Mouse (Mus musculus): Measurements from ENCODE around the gene Naa15. TPM values are rescaled to one million over a fixed set of nuclear protein-coding genes. Genes with fewer than 3 reads are reported as not detected.
"Not testable (repeated sequence)": the region's sequence is repeated elsewhere in the genome, so short reads cannot be mapped to it uniquely, and the experiment has no call there.

The Naa15 gene
- total RNA-seq (2021), result 10 to 100 TPM; 40.2 to 51.9 TPM
- long read RNA-seq, experiment 1, full-length matches to known transcripts, result 4 of 60 reads
- long read RNA-seq, experiment 1, partial matches to known transcripts, result 19 of 60 reads
- long read RNA-seq, experiment 1, other reads (novel, unspliced or antisense), result 37 of 60 reads
- long read RNA-seq, experiment 2, full-length matches to known transcripts, result 12 of 28 reads
- long read RNA-seq, experiment 2, partial matches to known transcripts, result 1 of 28 reads
- long read RNA-seq, experiment 2, other reads (novel, unspliced or antisense), result 15 of 28 reads

DNA sequence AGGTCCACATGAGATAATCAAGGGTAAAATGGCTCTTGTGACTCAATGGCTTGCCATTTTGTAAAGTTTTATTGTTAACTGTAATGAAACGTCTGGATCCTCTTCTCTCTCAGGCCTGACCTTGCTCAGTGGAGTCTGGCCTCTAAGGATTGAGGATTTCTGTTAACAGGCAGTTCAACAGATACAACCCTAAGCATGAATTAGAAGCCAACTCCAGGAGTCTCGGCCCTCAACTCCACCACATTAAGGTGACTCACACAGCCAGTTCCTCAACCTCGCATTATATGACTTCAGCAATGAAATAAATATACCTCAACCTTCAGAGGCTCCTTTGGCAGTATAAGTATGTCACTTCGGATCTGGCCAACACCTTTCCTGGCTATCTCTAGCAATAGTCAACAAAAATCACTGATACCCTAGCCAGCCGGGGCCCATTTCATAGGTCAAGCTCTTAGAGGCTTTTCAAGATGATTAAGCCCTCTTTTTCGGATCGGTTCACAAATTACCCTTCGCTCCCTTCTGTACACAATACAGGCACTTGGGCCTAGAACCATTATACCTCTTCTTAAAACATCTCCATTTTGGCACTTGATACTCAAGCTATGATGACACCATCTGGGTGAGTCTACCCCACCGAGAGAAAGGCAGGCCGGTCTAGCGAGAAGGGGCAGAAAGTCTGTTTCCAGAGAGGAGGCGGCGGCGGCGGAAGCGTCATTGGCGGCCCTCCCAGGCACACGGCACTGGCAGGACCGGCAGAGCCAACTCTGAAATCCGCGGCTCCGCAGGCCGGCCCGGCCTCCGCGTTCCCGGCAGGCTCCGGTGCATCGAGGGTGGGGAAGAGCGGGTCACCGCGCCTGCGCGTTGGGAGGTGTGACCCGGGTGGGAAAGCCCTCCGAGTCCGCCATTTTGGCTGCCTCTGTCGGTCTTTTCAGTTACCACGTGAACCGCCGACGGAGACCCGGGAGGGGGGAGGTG lies at the start of gene Naa15:
Naa15 (plus strand) TSS at position 51 of the 975 bp plus-strand sequence.
- peak; percentile 97 for DNase-seq

DNA sequence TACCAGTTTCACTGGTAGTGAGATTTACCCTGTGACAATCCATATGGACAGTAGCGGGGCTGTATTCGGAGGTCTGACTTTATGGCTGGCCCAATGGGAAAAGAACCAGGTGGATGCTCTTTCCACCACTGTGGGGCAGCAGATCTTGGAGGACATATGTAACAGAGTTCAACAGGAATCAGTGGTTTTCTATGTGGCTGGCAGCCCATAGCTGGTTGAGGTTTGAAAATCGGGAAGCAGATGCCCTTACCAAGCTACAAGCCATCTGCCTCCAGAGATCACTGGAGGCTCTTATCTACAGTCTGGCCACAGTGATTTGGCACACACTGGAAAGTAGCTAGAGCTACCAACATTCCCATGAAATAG lies 49.4 kb upstream of the Naa15 start:
- no peak for DNase-seq

DNA sequence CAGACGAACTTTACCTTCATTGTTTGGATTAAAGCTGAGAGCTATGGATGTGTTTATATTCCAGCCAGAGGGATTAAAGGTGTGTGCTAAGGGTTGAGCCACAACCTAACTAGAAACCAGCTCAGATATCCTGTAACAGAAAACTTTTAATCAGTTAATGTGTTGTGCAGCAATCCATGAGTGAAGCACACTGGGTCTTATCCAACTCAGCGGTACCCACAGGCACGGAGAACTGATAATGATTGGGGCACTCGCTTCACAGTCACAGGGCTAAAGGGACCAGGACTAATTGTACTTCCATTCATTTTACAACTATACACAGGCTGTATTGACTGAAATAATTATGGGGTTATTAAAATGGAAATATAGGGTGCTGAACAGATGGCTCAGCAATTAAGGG lies 48.0 kb upstream of the Naa15 start:
- no peak for DNase-seq

DNA sequence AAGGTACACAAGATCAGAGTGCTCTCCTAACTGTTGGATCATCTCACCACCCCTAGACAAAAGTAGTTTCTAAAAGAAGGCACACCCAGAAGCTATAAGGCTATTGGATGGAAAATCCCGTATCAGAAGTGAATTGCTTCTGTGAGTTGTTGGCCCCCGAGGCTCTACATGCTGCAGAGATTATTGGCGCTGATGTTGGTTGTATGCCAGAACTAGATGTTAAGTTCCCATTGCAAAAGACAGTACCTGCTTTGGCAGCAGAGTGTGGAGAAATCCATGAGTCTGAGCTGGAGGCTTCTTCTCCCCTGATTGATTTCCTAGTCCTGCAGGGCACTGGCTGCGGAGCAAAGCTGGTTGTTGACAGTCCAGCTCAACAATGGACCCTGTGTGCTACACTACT lies 46.9 kb upstream of the Naa15 start:
- DNase-seq, result no peak

DNA sequence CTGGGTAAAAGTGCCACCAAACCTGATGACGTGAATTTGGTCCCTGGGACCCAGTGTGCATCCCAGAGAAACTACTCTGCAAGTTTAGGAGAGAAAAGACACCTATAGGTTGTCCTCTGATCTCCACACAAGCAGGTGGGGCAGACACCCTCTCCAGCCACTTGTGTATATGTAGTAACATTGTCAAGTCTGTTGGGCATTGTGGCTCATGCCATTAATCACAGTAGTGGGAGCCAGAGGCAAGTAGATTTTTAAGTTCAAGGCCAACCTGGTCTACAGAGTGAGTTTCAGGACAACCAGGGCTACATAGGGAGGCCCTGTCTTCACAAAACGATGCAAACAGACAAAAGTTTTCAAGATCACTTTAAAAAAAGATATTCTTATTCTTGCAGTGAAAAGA lies 43.1 kb upstream of the Naa15 start:
- DNase-seq, result no peak

DNA sequence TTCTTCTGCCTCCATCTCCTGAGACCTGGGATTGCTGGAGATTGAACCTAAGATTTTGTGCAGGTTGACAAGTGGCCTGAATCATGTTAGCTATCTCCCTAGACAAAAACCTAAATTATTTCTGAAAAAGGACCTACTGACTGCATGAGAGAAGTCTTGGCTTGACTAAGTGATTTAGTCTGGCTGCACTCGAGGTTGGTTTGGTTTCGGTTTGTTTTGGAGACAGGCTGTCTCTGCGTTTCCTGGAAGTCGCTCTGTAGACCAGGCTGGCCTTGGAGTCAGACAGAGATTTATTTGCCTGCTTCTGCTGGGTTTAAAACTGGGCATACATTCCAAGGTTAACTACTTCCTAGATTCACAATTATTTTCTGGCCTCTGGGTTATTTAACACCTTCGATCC lies 42.1 kb upstream of the Naa15 start:
- DNase-seq, result peak; percentile 63

DNA sequence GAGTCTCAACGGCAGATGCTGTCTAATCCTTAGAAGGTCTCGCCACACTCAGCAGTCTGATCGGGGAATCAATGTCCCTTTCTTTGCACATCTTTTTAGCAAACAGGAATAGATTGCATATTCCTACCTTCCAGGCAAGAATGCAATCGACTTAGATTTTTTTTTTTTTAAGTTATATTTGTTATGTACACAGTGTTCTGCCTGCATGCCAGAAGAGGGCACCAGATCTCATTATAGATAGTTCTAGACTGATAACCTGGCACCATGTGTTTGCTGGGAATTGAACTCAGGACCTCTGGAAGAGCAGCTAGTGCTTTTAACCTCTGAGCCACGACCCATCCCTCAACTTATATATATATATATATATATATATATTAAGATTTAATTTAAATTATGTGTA lies 41.4 kb upstream of the Naa15 start:
- DNase-seq, result no peak

DNA sequence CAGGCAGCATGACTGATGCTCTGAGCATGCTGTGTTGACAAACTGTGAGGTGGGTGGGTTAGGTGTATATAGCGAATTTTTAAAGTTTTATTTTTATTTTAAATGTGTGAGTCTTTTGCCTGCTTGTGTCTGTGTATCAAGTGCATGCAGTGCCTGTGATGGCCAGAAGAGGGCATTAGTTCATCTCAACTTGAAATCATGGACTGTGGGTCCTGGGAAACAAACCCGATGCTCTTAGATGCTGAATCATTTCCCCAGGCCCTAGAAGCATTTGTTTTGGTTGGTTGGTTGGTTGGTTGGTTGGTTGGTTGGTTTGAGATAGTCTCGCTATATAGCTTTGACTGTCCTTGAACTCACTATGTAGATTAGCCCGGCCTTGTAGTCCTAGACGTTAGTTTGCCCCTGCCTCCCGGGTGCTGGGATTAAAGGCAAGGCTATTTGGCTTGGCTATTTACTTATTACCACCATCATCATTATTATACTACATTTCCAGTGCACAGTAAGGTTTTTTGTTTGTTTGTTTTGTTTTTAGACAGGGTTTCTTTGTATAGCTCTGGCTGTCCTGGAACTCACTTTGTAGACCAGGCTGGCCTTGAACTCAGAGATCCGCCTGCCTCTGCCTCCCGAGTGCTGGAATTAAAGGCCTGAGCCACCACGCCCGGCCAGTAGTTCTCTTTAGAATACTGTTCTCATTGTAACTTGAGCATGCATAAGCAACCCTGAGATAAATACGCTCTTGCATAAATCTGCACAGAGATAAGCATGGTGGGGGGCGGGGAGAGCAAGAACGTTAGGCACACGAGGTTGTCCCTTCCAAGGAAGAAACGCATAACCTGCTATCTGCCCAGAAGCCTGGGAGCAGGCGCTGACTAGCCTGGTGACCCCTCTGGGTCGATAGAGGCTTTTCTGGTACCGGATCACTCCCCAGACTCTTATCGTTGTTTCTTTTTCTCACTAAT lies 39.4 kb upstream of the Naa15 start:
- peak; percentile 69 for DNase-seq

DNA sequence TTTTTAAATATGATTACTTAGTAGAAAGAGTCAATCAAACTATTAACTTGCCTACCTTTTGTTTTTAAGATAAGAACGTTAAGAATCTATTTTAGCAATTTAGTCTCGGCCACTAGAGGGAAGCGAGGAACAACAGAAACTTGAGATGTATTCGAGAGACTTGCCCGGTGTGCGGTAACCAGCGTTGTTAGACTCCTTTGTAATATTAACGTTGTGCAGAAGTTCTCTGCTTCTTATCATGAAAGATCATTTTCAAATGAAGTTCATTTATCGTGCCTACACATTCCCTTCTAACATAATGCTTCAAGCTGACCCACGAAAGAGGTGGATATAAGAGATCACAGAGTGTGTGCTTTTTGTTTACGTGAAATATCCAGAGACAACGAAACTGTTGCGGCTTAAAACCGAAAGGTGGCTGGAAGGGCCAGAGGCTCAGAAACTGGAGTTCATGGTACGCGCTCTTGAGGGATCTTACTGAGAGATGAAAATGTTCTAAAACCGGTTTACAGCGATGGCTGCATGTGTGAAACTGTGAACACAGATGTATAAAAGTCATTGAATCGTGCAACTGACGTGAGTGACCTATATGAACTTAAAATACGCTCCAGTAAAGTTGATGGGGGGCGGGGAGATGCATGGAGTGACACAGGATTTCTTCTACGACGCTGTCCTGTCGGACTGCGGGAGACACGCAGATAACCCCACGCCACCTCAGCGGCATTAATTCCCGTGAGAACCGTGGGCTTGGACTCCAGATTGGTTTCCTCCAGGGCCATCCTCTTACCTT lies 36.9 kb upstream of the Naa15 start:
- peak; percentile 46 for DNase-seq

DNA sequence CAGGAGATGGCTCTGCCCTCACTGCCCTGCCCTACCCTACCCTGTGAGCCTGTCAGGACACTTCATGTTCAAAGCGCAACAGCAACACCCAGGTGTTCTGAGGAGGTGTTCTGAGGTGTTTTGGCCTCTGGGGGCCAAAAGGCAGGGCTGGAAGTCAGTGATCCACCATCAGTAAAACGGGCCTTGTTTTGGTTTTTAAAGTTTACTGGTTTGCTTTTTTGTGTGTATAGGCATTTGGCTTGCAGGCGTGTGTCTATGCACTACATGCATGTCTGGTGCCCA lies 36.3 kb upstream of the Naa15 start:
- no peak for DNase-seq

DNA sequence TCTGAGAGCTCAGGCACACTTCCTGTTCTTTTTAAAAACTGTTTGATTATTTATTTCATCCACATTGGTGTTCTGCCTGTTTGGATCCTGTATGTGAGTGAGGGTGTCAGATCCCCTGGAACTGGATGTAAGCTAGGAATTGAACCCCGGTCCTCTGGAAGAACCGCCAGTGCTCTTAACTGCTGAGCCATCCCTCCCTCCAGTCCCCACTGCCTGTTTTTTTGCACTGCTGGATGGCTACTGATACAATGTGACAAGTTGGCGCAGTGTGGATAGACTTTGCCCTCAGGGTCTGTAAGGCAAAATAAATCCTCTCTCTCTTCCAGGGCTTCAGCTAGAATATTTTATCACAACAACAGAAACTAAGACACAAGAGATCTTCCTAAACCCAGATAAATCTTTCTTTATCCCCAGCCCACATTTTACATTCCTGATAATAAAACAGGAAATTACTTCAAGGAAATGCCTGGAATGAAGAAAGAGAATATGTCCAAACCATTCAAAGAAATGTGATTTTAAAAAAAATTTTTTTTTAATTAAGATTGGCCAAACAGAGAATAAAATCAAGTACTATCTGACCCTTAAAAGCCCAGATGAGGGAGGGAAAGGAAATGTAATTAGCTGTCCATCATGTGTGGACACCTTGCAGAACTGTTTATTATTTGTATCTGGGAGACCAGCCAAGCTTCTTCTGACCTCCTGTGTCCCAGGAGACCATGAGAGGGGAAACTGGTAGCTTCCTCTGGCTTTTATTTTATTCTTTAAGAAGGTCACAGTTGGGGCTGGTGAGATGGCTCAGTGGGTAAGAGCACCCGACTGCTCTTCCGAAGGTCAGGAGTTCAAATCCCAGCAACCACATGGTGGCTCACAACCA lies 34.9 kb upstream of the Naa15 start:
- DNase-seq, result no peak

DNA sequence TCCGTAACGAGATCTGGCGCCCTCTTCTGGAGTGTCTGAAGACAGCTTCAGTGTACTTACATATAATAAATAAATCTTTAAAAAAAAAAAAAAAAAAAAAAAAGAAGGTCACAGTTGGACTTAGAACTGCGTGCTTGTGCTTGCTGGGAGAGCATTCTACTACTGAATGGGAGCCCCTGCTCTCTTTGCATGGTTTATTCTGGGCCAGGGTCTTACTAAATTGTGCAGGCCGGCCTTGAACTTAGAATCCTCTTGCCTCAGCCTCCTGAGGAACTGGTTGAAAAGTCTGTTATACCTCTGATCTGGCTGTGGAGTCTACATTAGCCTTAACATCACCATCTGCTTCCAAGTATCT lies 34.3 kb upstream of the Naa15 start:
- DNase-seq, result no peak

DNA sequence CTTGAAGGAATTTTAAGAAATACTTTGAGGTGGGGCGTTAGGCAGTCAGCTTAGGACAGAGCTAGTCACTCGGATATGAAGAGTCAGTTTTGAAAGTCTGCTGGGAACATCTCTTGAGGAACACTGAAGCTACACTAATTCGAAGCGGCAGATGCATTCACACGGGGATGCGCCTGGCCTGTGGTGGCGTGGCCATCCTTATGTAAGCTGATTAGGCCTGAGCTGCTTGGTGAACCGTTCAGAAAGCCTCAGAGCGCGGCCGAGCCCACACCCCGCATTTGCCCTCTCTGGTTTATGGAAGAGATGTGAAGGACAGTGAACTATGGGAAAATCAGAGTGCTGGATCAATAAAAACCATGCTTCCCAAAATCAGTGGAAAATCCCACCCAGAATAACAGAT lies 31.5 kb upstream of the Naa15 start:
- no peak for DNase-seq

DNA sequence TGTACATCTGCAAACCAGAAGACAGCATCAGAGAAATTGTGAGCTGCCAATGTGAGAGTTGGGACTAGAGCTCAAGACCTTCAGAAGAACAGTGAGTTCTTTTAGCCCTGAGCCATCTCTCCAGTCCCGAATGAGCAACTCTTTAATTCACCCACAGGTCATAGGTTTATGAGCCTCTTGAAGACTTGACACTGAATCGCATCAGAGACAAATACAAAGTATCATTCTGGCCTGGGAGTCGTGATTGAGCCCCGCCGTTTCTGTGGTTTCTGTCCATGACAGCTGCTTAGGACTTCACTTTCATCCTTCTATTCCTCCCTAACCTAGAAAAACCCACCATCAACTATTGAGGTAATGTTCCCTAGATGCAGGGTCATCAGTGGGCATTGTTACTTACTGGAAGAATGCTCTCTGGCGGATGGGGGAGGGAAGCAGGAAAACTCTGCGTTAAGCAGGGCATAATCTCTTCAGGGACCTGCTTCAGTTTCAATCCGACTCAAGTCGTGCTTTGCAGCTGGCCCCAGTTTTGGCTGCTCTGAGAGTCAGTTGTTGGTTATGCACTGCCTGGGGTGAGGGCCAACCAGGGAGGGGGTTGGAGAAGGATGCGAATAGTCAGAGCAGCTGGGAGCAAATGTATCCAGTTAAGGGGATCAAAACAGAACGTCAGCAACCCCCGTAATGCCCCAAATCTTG lies 28.4 kb upstream of the Naa15 start:
- peak; percentile 50 for DNase-seq

DNA sequence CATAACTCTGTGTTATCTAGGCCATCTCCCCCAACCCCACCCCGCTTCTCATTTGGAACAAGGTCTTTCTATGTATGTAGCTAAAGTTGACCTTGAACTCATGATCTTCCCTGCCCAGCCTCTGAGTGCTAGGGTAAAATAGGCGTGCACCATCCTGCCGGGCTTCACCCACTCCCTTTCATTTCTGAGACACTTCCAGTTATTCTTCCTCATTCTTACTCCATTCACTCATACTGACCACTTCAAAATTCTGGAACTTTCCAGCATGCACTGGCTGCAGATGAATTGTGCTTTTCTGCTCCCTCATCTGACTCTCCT lies 27.9 kb upstream of the Naa15 start:
- DNase-seq, result no peak

DNA sequence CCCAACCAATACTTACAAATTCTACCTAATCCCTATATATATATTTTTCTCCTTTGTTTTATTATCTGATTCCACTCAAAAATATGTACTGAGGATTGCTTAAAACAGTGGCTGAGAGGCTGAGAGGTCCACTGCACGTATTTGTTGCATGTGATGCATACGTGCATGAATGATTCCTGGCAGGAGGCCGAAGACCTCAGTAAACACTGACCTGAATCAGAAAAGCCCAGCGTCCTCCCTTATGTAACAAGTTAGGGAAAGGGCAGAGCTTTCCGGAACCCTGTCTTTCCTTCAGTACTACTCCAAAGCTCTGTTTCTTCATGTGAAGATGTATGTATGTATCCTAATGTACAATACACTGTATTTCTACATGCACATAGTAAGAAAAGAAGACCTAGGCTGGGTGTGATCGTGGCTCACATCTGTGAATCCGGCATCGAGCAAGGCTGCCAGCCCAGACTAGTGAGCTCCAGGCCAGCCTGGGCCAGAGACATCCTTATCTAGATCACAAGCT lies 27.0 kb upstream of the Naa15 start:
- no peak for DNase-seq

DNA sequence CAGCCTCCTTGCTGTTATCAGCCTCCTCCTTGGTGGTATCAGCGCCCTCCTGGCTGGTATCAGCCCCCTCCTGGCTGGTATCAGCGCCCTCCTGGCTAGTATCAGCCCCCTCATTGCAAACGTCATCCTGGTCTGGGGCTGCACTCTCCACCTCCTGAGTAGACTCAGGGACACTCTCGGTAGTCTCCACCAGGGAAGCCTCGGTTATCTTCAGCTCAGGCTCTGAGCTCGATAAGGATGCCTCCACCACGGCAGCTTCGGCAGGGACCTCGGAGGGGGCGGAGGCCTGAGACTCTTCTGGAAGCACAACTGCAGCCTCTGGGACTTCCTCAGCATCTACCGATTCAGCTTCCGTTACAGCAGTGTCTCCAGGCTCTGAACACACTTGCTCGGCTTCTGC lies 26.0 kb upstream of the Naa15 start:
- no peak for DNase-seq

DNA sequence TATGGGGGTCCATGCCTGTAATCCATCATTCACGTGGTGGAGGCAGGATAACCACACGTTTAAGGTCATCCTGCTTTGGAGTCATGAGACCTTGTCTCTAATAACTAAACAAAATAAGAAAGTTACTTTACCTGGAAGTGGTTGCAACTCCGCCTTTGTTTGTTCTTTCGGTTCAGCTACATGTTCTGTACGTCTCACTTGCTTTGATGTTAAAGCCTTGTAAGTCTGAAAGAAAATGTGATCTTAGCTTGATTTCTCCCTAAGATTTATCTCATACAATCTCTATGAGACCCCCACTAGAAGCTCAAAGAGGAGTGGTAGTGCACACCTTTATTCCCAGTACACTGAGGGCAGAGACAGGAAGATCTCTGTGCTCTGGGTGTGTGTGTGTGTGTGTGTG lies 23.9 kb upstream of the Naa15 start:
- no peak for DNase-seq

DNA sequence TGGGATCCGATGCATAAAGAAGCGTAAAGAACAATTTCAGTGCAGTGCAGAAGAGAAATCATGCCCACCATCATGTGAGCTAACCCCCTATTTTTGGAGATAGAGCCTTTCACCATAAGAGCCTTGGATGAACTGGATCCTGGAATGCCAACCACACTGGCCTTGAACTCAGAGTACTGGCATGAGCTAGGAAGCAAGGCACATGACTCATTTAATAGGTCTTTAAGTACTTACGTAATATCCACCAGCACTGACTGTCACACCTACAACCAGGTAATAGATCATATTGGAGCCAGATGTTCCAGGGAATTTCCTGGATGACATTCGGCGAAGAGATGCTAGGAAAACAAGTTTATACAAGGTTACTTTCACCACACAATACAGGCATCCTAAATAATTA lies 23.4 kb upstream of the Naa15 start:
- DNase-seq, result peak; percentile 45

DNA sequence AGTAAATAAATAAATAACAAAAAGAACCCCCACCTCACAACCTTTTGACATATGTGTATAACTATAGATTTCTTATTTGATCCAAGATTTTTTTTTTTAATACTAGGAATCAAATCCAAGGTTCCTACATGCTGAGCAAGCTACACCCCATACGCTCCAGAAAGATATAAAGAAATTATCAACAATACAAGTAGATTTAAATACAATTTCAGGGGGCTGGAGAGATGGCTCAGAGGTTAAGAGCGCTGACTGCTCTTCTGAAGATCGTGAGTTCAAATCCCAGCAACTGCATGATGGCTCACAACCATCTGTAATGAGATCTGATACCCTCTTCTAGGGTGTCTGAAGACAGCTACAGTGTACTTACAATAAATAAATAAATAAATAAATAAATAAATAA lies 21.9 kb upstream of the Naa15 start:
- not testable (repeated sequence) for DNase-seq

Data from adrenal gland, postnatal 10 days (tissue).